Mouse (Mus musculus) urinary bladder, postnatal 0 days (tissue): Measurements from ENCODE around the gene Il17c. TPM values are rescaled to one million over a fixed set of nuclear protein-coding genes. Genes with fewer than 3 reads are reported as not detected.

Experiments used
- microRNA-seq: library from miRNA; unstranded; fragments of <30 nt; microRNA quantifications from one replicate; pipeline ENCODE4, GENCODE M21; 2016
- polyA plus RNA-seq: library from polyadenylated mRNA; unstranded; fragments of >200 nt; fragmentation: Nextera tagmentation; extraction: Ambion mirVana; gene quantifications from 2 replicates; pipeline ENCODE4 v1.2.1, GENCODE M21; 2015

The Il17c gene
- not detected in 2 replicates for polyA plus RNA-seq

GRCm38 (mm10) chr8:122421376-122422070 lies at the start of gene Il17c:
Gene Il17c (plus strand): TSS chr8:122422020.

GRCm38 (mm10) chr8:122376365-122377231 lies 45.2 kb upstream of the Il17c start, which contains the start of gene Zc3h18:
Gene Zc3h18 (plus strand): TSS chr8:122376609.

GRCm38 (mm10) chr8:122432443-122433268 lies 10.8 kb downstream of the Il17c start, which contains the start of gene Cyba:
Gene Cyba (minus strand): TSS chr8:122432930.

GRCm38 (mm10) chr8:122443262-122444006 lies 21.6 kb downstream of the Il17c start, which contains the start of gene Mvd:
Gene Mvd (minus strand): TSS chr8:122443422.

GRCm38 (mm10) chr8:122460524-122461472 lies 39.0 kb downstream of the Il17c start, which contains the start of gene Snai3:
Gene Snai3 (minus strand): TSS chr8:122460733.

Small RNA genes within 50 kb of the gene (microRNA-seq; reads per million reads assigned to microRNA genes)
- not detected for gene Gm24366

Other genes with a start within 250 kb of the Il17c start
- gene Zfpm1, start 139.9 kb upstream of the Il17c start, polyA plus RNA-seq: 0.97 and 1.1 TPM in 2 replicates
- not detected in 2 replicates for gene Trhr2, start 61.3 kb upstream of the Il17c start, polyA plus RNA-seq
- 20.6 and 24.5 TPM in 2 replicates for gene Zc3h18, start 45.4 kb upstream of the Il17c start, polyA plus RNA-seq
- 202 and 293 TPM in 2 replicates for gene Cyba, start 10.9 kb downstream of the Il17c start, polyA plus RNA-seq
- 32.1 and 54.5 TPM in 2 replicates for gene Mvd, start 21.4 kb downstream of the Il17c start, polyA plus RNA-seq
- 1.0 and 1.3 TPM in 2 replicates for gene Snai3, start 38.7 kb downstream of the Il17c start, polyA plus RNA-seq
- 34.0 and 36.3 TPM in 2 replicates for gene Rnf166, start 54.0 kb downstream of the Il17c start, polyA plus RNA-seq
- 27.9 and 35.3 TPM in 2 replicates for gene Ctu2, start 54.1 kb downstream of the Il17c start, polyA plus RNA-seq
- 14.6 and 15.6 TPM in 2 replicates for gene Piezo1, start 129.3 kb downstream of the Il17c start, polyA plus RNA-seq
- 11.5 and 13.2 TPM in 2 replicates for gene Cdt1, start 146.0 kb downstream of the Il17c start, polyA plus RNA-seq
- gene Aprt, start 154.9 kb downstream of the Il17c start, polyA plus RNA-seq: 191 and 265 TPM in 2 replicates
- gene Galns, start 189.4 kb downstream of the Il17c start, polyA plus RNA-seq: 14.7 and 16.4 TPM in 2 replicates
- gene Trappc2l, start 189.6 kb downstream of the Il17c start, polyA plus RNA-seq: 54.7 and 74.0 TPM in 2 replicates
- not detected in 2 replicates for gene Pabpn1l, start 200.7 kb downstream of the Il17c start, polyA plus RNA-seq